Mouse (Mus musculus): ENCODE results near the gene Rab30. TPM values are rescaled to one million over a fixed set of nuclear protein-coding genes. Genes with fewer than 3 reads are reported as not detected.

Rab30 gene
- total and polyA plus RNA-seq, 2 experiments from 2014 or later: 6.1 to 7.3 TPM

GRCm38 (mm10) chr7:92806512-92807188, 65.2 kb downstream of the Rab30 start:
- H3K4me2 ChIP-seq (ENCODE audit: low read depth, low read length): no peak overlapping the region
- no peak for ATAC-seq (ENCODE audit: insufficient read depth, low read depth)
- H3K27me3 ChIP-seq (ENCODE audit: control insufficient read depth, insufficient read depth, low read length): no peaks in the 10 kb centered on the region
- no peak for DNase-seq (ENCODE audit: low spot score)
- no peaks in the 10 kb centered on the region for H3K36me3 ChIP-seq (replicated peaks; ENCODE audit: control insufficient read depth, insufficient read depth, low read length)
- no peaks in the 10 kb centered on the region for H3K9me3 ChIP-seq (replicated peaks; ENCODE audit: control insufficient read depth, low read length)
- 40% methylated on average over 15 of the region's 15 CpGs for WGBS
- H3K27ac ChIP-seq (ENCODE audit: low read depth): no peak overlapping the region
- no peaks in the 10 kb centered on the region; the same call in 1 of the 2 replicates for H3K4me1 ChIP-seq (ENCODE audit: control insufficient read depth, insufficient read depth)
- H3K4me3 ChIP-seq (ENCODE audit: low read depth, low read length): no peak overlapping the region
- no peak for TF ChIP-seq CTCF (IDR thresholded peaks at IDR 0.05; ENCODE audit: low read depth)
- no peak for TF ChIP-seq EP300 (IDR thresholded peaks at IDR 0.05; ENCODE audit: low read depth)
- no peak overlapping the region for H3K9ac ChIP-seq (replicated peaks; ENCODE audit: low read depth, low read length)

- Histone ChIP-seq H3K27ac (ENCODE audit: low read depth) (no peak overlapping the region), H3K27me3 (ENCODE audit: control insufficient read depth, insufficient read depth, low read length) (no peaks in the 10 kb centered on the region), H3K9ac (replicated peaks; ENCODE audit: low read depth, low read length) (no peak overlapping the region), H3K4me1 (ENCODE audit: control insufficient read depth, insufficient read depth) (no peaks in the 10 kb centered on the region; the same call in 1 of the 2 replicates), H3K4me2 (ENCODE audit: low read depth, low read length) (no peak overlapping the region), H3K9me3 (replicated peaks; ENCODE audit: control insufficient read depth, low read length) (no peaks in the 10 kb centered on the region), H3K36me3 (replicated peaks; ENCODE audit: control insufficient read depth, insufficient read depth, low read length) (no peaks in the 10 kb centered on the region), H3K4me3 (ENCODE audit: low read depth, low read length) (no peak overlapping the region)
- TF ChIP-seq CTCF (IDR thresholded peaks at IDR 0.05; ENCODE audit: low read depth): no peak
- no peak for TF ChIP-seq EP300 (IDR thresholded peaks at IDR 0.05; ENCODE audit: low read depth)
- DNase-seq (ENCODE audit: low spot score): no peak
- ATAC-seq (ENCODE audit: insufficient read depth, low read depth): no peak
- whole genome bisulfite sequencing: 82% methylated on average over 4 of the region's 4 CpGs
These were observed 66.1 kb downstream of the Rab30 start for GRCm38 (mm10) chr7:92807482-92807881.

- Histone ChIP-seq H3K36me3 (replicated peaks; ENCODE audit: control insufficient read depth, insufficient read depth, low read length) (no peaks in the 10 kb centered on the region), H3K4me2 (ENCODE audit: low read depth, low read length) (no peak overlapping the region), H3K9ac (replicated peaks; ENCODE audit: low read depth, low read length) (no peak overlapping the region), H3K9me3 (replicated peaks; ENCODE audit: control insufficient read depth, low read length) (no peaks in the 10 kb centered on the region), H3K27ac (ENCODE audit: low read depth) (no peak overlapping the region), H3K4me3 (ENCODE audit: low read depth, low read length) (no peak overlapping the region), H3K4me1 (ENCODE audit: control insufficient read depth, insufficient read depth) (no peaks in the 10 kb centered on the region), H3K27me3 (ENCODE audit: control insufficient read depth, insufficient read depth, low read length) (no peaks in the 10 kb centered on the region)
- ATAC-seq (ENCODE audit: insufficient read depth, low read depth) (no peak), DNase-seq (ENCODE audit: low spot score) (no peak)
- TF ChIP-seq CTCF (IDR thresholded peaks at IDR 0.05; ENCODE audit: low read depth) (no peak), EP300 (IDR thresholded peaks at IDR 0.05; ENCODE audit: low read depth) (no peak)
- WGBS: 71% methylated on average over 7 of the region's 7 CpGs
These were observed 70.4 kb downstream of the Rab30 start for GRCm38 (mm10) chr7:92811667-92812279.

GRCm38 (mm10) chr7:92817242-92817641, 75.8 kb downstream of the Rab30 start:
- no peak for ATAC-seq (ENCODE audit: insufficient read depth, low read depth)
- Histone ChIP-seq H3K4me3 (ENCODE audit: low read depth, low read length) (no peak overlapping the region), H3K9ac (replicated peaks; ENCODE audit: low read depth, low read length) (no peak overlapping the region), H3K9me3 (replicated peaks; ENCODE audit: control insufficient read depth, low read length) (no peaks in the 10 kb centered on the region), H3K4me1 (ENCODE audit: control insufficient read depth, insufficient read depth) (no peaks in the 10 kb centered on the region), H3K27me3 (ENCODE audit: control insufficient read depth, insufficient read depth, low read length) (no peaks in the 10 kb centered on the region), H3K36me3 (replicated peaks; ENCODE audit: control insufficient read depth, insufficient read depth, low read length) (no peaks in the 10 kb centered on the region), H3K4me2 (ENCODE audit: low read depth, low read length) (no peak overlapping the region), H3K27ac (ENCODE audit: low read depth) (no peak overlapping the region)
- TF ChIP-seq CTCF (IDR thresholded peaks at IDR 0.05; ENCODE audit: low read depth): no peak
- no peak for TF ChIP-seq EP300 (IDR thresholded peaks at IDR 0.05; ENCODE audit: low read depth)
- 77% methylated on average over 2 of the region's 2 CpGs for WGBS
- DNase-seq (ENCODE audit: low spot score): no peak

DNA sequence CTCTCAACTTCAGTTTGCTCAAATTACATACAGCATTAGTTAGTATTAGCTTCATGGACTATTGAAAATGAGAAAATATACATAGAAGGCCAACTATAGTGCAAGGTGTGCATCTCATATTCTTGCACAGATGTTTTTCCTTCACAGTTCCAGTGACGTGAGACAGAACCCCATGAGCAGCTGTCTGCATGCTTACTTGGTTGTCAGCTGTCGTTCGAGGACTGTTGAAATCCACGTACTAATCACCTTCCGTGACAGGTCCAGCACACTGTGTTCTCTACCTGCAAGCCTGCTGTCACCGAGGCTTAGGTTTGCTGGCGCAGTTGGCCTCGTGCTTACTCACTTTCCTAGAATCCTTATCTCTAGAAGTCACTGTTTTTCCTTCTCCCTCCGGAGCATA, 76.5 kb downstream of the Rab30 start:
- H3K4me1 ChIP-seq (ENCODE audit: control insufficient read depth, insufficient read depth): no peaks in the 10 kb centered on the region
- no peak overlapping the region for H3K4me3 ChIP-seq (ENCODE audit: low read depth, low read length)
- no peaks in the 10 kb centered on the region for H3K36me3 ChIP-seq (replicated peaks; ENCODE audit: control insufficient read depth, insufficient read depth, low read length)
- ATAC-seq (ENCODE audit: insufficient read depth, low read depth): peak; percentile 79
- H3K9me3 ChIP-seq (replicated peaks; ENCODE audit: control insufficient read depth, low read length): no peaks in the 10 kb centered on the region
- WGBS: 25% methylated on average over 9 of the region's 9 CpGs
- H3K4me2 ChIP-seq (ENCODE audit: low read depth, low read length): no peak overlapping the region
- no peak for TF ChIP-seq EP300 (IDR thresholded peaks at IDR 0.05; ENCODE audit: low read depth)
- no peak for TF ChIP-seq CTCF (IDR thresholded peaks at IDR 0.05; ENCODE audit: low read depth)
- H3K27me3 ChIP-seq (ENCODE audit: control insufficient read depth, insufficient read depth, low read length): no peaks in the 10 kb centered on the region
- DNase-seq (ENCODE audit: low spot score): peak; percentile 30
- H3K9ac ChIP-seq (replicated peaks; ENCODE audit: low read depth, low read length): no peak overlapping the region
- no peak overlapping the region for H3K27ac ChIP-seq (ENCODE audit: low read depth)
